Mouse (Mus musculus) kidney, postnatal 4 days (tissue): ENCODE data around the gene Gfm1.

ENCODE experiments used
- DNase-seq, 2 experiments: peaks; one replicate each; pipeline ENCODE4 v3.0.0; 2021; ENCODE audit warnings: mixed read lengths in 2 of 2

Gene Gfm1

DNA sequence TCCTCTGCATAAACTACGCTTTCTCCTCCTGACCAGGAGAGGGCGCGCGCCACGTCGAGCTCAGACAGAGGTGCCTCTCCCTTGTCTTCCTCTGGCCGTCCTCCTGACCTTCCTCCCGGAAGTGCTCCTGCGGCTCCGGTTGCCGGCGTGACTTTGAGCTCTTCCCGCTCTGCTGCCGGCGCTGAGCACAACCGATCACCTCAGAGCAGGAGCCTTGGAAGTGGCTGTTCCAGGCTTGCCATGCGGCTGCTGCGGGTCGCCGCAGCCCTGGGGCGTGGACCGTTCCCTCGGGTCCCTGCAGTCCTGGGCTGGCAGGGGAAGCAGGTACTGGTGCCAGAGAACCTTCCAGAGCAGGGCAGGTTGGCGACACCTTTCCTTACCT, at the start of gene Gfm1:
TSS of gene Gfm1 (plus strand) at position 98 of the 382 bp plus-strand sequence.
- DNase-seq = peak; percentile 91 to 94

- peak in 1 of 2 experiments; percentile 8 for DNase-seq
Measured at GRCm38 (mm10) chr3:67429338-67429998, 428 bp upstream of the Gfm1 start.

DNA sequence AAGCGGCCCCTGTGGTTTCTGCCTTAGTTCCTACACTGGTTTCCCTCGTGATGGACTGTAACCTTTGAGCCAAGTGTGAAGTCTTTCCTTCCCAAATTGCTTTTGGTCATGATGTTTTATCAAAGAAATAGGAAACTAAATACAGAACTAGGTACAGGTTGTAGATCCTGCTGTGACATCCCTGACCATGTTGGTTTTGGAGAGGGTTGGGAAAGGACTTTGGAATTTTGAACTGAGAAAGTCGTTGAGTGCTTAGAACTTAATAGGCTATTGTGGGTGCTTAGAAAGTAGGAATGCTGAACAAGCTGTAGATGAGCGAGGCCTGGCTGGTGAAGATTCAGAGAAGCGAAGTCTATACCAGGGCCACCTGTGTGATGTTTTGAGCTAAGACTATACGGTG, 4.1 kb downstream of the Gfm1 start:
- no peak for DNase-seq

- DNase-seq = no peak
Measured at GRCm38 (mm10) chr3:67447143-67447542, 17.2 kb downstream of the Gfm1 start.

DNA sequence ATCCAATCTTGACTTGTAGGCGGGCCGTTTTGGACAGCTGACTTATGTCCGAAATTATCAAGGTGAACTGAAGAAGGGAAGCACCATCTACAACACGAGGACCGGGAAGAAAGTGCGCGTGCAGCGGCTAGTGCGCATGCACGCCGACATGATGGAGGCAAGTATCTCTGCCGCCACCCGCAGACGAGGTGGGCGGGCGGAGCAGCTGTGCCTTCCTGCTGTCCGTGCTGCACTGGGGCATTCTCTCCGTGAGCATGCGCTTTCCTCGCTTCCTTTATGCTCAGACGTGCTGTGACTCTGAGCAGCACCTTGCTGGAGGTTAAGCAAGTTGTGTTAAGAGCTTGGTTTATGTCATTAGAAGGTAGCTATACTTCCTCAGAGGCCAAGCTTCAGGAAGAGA, 19.8 kb downstream of the Gfm1 start:
- DNase-seq = peak; percentile 10 to 14

DNA sequence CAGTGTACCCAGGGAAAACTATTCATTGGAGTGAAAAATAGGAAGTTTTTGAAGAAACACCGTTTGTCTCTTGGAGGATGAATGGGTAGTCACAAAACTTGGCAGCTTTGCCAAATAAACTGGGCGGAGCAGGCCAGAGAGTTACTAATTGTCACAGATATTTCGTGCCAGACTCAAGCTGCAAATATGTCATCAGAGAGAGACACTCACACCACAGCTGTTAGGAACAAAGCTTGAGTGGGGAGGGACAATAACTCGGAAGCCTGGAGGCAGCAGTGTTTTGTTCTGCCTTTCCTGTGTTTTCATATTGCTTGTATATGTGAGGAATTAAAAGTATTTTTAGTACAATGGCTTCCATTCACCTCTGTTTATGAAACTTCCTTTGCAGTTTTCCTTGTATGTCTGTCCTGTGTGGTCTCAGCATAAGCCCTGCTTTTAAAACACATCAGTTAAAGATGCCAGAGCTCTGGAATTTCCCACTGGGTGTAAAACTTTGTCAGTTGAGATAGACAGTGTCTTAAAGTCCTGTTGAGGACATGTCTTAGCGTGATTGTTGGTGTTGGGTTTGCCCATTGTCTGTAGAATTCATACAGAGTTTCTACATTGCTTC, 20.8 kb downstream of the Gfm1 start:
- DNase-seq = peak in 1 of 2 experiments; percentile 35

GRCm38 (mm10) chr3:67459881-67460280, 30.0 kb downstream of the Gfm1 start:
- DNase-seq = no peak

DNA sequence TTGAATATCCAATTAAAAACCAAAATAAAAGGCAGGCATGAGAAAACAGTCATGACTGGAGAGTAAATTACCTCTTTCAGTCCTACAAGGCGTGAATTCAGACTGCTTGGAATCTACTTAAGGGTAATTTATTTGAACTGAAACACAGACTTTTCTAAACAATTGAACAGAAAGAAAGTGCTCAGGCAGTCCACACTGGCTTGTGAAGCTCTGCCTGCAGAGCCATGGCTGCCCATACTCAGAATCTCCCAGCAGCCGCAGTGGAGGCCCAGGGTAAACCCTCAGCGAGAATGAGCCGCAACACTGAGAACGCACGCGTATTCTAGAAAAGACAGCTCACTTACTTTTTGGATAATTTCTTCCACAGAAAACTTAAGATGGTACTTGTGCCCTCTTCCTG, 32.1 kb downstream of the Gfm1 start:
- no peak for DNase-seq

DNA sequence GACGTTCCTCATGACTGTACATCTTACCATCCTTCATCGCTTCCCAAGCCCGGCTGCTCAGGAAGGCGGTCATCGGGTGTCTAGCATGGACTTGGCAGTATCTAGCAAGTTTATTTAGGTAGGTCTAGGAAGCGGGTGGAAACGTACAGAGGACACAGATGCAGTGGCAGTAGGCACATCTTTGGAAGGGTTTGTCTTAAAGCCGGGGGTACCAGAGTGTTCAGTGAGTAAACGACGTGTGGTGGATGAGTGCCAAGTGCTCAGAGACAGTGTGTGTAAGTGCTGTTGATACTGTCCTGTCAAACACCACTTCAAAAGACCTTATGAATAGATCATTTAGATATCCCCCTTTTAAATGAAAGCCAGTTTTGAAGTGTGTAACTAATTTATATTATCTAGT, 32.7 kb downstream of the Gfm1 start:
- DNase-seq = no peak

DNA sequence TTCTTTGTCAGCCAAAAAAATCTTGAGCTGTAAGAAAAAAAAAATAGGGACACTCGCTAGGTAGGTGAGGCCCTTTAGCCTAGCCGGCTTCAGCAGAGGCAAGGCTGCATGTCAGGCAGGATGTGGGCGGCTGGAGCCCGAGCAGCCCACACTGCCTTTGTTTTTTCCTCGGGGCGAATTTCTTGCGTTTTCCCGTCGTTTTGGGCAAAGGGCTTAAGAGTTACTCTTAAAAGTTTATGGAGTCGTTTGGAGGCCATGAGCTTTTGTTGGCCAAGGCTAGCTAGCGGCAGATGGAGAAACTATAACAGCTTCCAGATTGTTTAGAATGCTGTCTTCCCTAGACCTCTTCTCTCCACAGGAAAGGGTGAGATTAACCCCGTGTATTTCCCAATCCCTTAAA, 33.1 kb downstream of the Gfm1 start:
- DNase-seq = peak; percentile 11 to 14

- peak; percentile 76 to 86 for DNase-seq
Measured at GRCm38 (mm10) chr3:67463450-67464372, 33.8 kb downstream of the Gfm1 start, which contains the start of gene Lxn. Lxn (minus strand) TSS chr3:67463926.

DNA sequence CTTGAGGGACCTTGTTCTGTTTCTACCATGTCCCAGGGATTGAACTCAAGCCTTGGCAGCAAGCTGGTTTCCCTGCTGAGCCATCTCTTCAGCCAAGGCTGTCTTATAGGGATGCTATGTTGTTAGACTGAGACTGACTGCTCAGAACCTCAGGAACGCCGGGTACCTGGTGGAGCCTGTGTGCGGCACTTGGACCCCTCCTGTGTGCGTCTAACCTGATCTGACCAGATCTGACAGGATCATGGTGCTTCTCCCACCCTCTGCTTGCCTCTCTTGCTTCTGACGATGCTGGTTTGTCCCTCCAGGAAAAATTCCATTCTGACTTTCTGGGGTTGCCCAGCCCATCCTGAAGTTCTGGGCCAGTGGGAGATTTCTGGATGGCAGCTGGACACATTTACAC, 36.7 kb downstream of the Gfm1 start:
- DNase-seq = no peak

GRCm38 (mm10) chr3:67467281-67467680, 37.4 kb downstream of the Gfm1 start:
- DNase-seq = no peak

DNA sequence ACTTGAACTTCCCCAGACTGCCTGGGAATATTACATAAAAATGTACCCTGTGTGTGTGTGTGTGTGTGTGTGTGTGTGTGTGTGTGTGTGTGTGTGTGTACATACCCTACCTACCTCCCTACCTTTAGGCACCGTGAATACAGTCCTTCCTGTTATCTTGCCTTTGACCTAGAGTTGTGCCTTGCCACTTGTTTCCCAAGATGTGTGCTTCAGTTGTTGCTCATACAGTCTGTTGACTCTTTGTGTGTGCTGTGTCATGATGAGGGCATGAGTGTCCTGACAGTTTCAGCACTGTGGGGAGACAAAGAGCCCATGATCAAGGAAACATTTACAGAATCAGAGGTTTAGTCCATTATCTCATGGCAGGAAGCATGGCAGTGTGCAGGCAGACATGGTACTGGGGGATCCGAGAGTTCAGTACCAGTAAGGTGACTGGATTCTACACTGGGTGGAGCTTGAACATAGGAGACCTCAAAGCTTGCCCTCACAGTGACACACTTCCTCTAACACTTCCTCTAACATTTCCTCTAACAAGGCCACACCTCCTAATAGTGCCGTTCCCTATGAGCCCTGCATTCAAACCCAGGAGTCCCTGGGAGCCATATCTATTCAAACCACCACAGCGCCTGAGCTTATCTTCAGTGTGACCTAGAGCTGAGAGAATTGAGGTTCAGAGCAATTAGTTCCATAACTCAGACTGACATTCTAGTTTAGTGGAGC, 41.7 kb downstream of the Gfm1 start:
- DNase-seq = no peak

DNA sequence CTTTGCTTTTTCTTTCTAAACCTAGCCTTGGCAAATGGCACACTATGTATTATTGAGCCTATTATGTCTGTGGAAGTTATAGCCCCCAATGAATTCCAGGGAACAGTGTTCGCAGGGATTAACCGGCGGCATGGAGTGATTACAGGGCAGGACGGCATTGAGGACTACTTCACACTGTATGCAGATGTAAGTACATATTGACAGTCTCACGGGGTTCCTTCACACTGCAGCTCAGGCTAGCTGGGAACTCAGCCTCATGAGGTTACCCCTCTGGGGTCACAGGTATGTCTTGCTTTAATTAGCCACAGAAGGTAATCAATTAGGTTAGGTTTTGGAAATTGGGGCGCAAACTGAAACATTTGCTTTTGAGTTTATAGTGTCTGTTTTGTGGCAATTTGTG, 43.5 kb downstream of the Gfm1 start:
- no peak for DNase-seq

DNA sequence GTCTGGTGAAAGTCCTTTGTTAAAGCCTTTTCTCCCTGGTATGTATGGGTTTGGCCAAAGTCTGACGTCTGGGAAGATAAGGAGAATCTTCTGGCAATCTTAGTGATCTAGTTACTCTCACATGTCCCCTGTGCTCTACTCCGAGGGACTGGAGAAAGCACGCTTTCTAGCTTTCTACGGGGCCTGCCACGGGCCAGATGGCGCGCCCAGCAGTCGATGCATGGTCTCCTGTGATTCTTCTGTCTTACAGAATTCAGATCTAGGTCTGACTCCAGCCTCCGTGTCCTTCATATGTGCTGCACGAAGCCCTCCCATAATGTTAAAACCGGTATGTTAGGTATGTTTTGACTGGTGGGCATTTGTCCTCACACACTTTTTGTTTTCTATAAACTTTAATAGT, 49.9 kb downstream of the Gfm1 start:
- DNase-seq = no peak

- no peak for DNase-seq
Measured at GRCm38 (mm10) chr3:67482400-67482799, 52.5 kb downstream of the Gfm1 start.

DNA sequence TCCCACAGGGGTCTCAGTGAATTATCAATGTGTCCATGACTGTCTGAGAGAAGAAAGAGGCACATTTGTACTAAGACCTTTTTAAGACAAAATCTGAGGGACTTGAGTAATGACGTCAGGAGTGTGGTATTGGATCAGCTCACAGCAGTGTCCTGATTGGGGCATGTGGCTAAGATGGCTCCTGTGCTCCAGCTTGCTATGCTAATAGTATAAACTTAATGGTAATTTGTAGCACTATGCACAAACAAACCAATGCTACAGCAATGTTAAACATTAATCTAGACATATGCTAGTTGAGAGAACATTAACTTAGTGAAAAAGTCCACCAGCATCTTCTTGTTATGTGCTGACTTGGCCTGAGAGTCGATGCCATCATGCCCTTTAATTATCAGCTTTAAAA, 55.3 kb downstream of the Gfm1 start:
- no peak for DNase-seq

GRCm38 (mm10) chr3:67490156-67490555, 60.3 kb downstream of the Gfm1 start:
- DNase-seq = no peak

GRCm38 (mm10) chr3:67492086-67492869, 62.4 kb downstream of the Gfm1 start:
- DNase-seq = no peak

DNA sequence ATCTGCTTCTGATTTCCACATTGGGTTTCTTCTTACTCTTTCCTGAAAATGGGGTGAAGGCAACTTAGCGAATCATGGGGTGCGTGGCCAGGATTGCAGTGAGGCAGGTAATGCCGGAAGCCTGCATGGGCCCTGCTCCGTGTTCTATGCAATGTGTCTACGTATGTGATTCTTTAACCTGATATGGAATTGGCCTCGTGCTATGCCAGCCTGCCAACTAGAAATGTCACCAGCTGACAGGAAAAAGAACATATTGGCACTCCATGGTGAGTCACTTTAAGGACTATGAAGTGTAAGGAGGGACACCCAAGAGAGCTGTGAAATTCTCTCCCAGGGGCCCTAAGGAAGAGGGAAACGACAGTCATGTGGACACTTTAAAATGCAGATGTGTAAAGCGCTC, 63.2 kb downstream of the Gfm1 start:
- DNase-seq = no peak

- DNase-seq = no peak
Measured at GRCm38 (mm10) chr3:67496310-67496709, 66.4 kb downstream of the Gfm1 start.
